Mouse (Mus musculus): ENCODE data around the gene Fam205a2.
"Not testable (repeated sequence)": the region's sequence is repeated elsewhere in the genome, so short reads cannot be mapped to it uniquely, and the experiment has no call there.

The Fam205a2 gene

GRCm38 (mm10) chr4:42528075-42528474 is at the start of gene Fam205a2:
TSS of gene Fam205a2 (minus strand) at chr4:42528175.
- DNase-seq = not testable (repeated sequence)

All from kidney, postnatal 25 days (tissue).